8 mouse cellular contexts compared by ENCODE assay signal in genomic region chr2:120567798-120568320, GRCm38 (mm10). TPM values are rescaled to one million over a fixed set of nuclear protein-coding genes. Genes with fewer than 3 reads are reported as not detected.
DNase-seq lines count a peak whose midpoint lies in the region; ATAC-seq and TF ChIP-seq lines count a peak whose summit lies in the region.

No protein-coding gene starts in this region.

- H3K4me2 ChIP-seq in embryonic facial prominence, embryonic 14.5 days (ENCODE audit: low read depth, low read length) = peak overlapping the region; percentile 85
- H3K4me2 ChIP-seq in neural tube, embryonic 14.5 days (ENCODE audit: low read depth, low read length) = peak overlapping the region; percentile 70

- no peak for DNase-seq in lung, adult 2 months
- DNase-seq in lung, postnatal 36 days = no peak
- DNase-seq in embryonic facial prominence, embryonic 14.5 days (ENCODE audit: low spot score) = no peak
- no peak for DNase-seq in limb, embryonic 10.5 days (ENCODE audit: low spot score)
- no peak for DNase-seq in cerebellum, adult 8-10 months
- DNase-seq in right cerebral cortex, postnatal 14 days = no peak
- no peak for DNase-seq in urinary bladder, adult 2 months (ENCODE audit: low spot score)

- no peak for TF ChIP-seq CTCF in lung, adult 2 months (IDR thresholded peaks at IDR 0.05; ENCODE audit: insufficient read depth, low read length)

- peak; percentile 54 for ATAC-seq in embryonic facial prominence, embryonic 14.5 days (ENCODE audit: low read depth)
- peak; percentile 67 for ATAC-seq in neural tube, embryonic 14.5 days (ENCODE audit: low read depth)

- under 1% methylated on average over 22 of the region's 22 CpGs for WGBS in lung, adult 2 months
- WGBS in embryonic facial prominence, embryonic 14.5 days = under 1% methylated on average over 18 of the region's 22 CpGs
- WGBS in limb, embryonic 10.5 days = under 1% methylated on average over 22 of the region's 22 CpGs
- WGBS in neural tube, embryonic 14.5 days = under 1% methylated on average over 22 of the region's 22 CpGs

- peak overlapping the region; percentile 97 for H3K4me3 ChIP-seq in lung, adult 2 months (replicated peaks; ENCODE audit: extremely low read depth, low read depth, low read length)
- H3K4me3 ChIP-seq in embryonic facial prominence, embryonic 14.5 days (ENCODE audit: low read depth, low read length) = peak overlapping the region; percentile 68
- H3K4me3 ChIP-seq in limb, embryonic 10.5 days = peak overlapping the region; percentile 83
- peak overlapping the region; percentile 63 for H3K4me3 ChIP-seq in neural tube, embryonic 14.5 days (ENCODE audit: low read depth, low read length)

- no peaks in the 10 kb centered on the region for H3K4me1 ChIP-seq in lung, adult 2 months (ENCODE audit: control insufficient read depth, insufficient read depth, low read length)
- H3K4me1 ChIP-seq in embryonic facial prominence, embryonic 14.5 days (ENCODE audit: control insufficient read depth, insufficient read depth, low read length) = 0 out of 2 replicates have a peak, but pooled peaks cover 7% of the 10 kb centered on the region
- H3K4me1 ChIP-seq in limb, embryonic 10.5 days = peaks cover 16% of the 10 kb centered on the region
- H3K4me1 ChIP-seq in neural tube, embryonic 14.5 days (ENCODE audit: control insufficient read depth, insufficient read depth, low read length) = peaks cover 9% of the 10 kb centered on the region; the same call in 1 of the 2 replicates

- no peaks in the 10 kb centered on the region for H3K27me3 ChIP-seq in embryonic facial prominence, embryonic 14.5 days (replicated peaks; ENCODE audit: control insufficient read depth, insufficient read depth, low read length)
- H3K27me3 ChIP-seq in limb, embryonic 10.5 days (ENCODE audit: low read depth, poor library complexity, severe bottlenecking) = no peaks in the 10 kb centered on the region
- H3K27me3 ChIP-seq in neural tube, embryonic 14.5 days (ENCODE audit: control insufficient read depth, insufficient read depth, low read length) = no peaks in the 10 kb centered on the region

- no peaks in the 10 kb centered on the region for H3K9me3 ChIP-seq in embryonic facial prominence, embryonic 14.5 days (ENCODE audit: control insufficient read depth, low read length)
- no peaks in the 10 kb centered on the region for H3K9me3 ChIP-seq in limb, embryonic 10.5 days (replicated peaks)
- no peaks in the 10 kb centered on the region for H3K9me3 ChIP-seq in neural tube, embryonic 14.5 days (ENCODE audit: control insufficient read depth, low read length)

- no peak for TF ChIP-seq POLR2A in lung, adult 2 months (IDR thresholded peaks at IDR 0.05; ENCODE audit: borderline replicate concordance, extremely low read depth, low read depth, low read length)

- peaks cover 12% of the 10 kb centered on the region for H3K36me3 ChIP-seq in embryonic facial prominence, embryonic 14.5 days (ENCODE audit: control insufficient read depth, insufficient read depth, low read length)
- H3K36me3 ChIP-seq in limb, embryonic 10.5 days = peaks cover 11% of the 10 kb centered on the region
- H3K36me3 ChIP-seq in neural tube, embryonic 14.5 days (ENCODE audit: control insufficient read depth, insufficient read depth, low read length) = no peaks in the 10 kb centered on the region

- H3K27ac ChIP-seq in embryonic facial prominence, embryonic 14.5 days (replicated peaks; ENCODE audit: low read depth, low read length) = peak overlapping the region; percentile 97
- H3K27ac ChIP-seq in limb, embryonic 10.5 days = peak overlapping the region; percentile 90
- peak overlapping the region; percentile 45; the same call in 1 of the 2 replicates for H3K27ac ChIP-seq in neural tube, embryonic 14.5 days (ENCODE audit: low read depth, low read length)

- peak overlapping the region; percentile 85 for H3K9ac ChIP-seq in embryonic facial prominence, embryonic 14.5 days (ENCODE audit: low read depth, low read length)
- H3K9ac ChIP-seq in neural tube, embryonic 14.5 days (replicated peaks; ENCODE audit: low read depth, low read length) = peak overlapping the region; percentile 62

RNA-seq across cellular contexts. Expression of gene Snap23, which starts 0.4 kb away (rescaled TPM):
- 5.2 and 11.1 TPM in 2 replicates for polyA plus RNA-seq in lung, adult 2 months (2012; rRNA removed)
- 47.8 and 51.2 TPM in 2 replicates for polyA plus RNA-seq in embryonic facial prominence, embryonic 14.5 days (2014; fragmentation: Nextera tagmentation; extraction: Ambion mirVana)
- polyA plus RNA-seq in limb, embryonic 10.5 days (2016; fragmentation: Nextera tagmentation; extraction: Ambion mirVana) = 60.2 and 62.6 TPM in 2 replicates
- polyA plus RNA-seq in neural tube, embryonic 14.5 days (2014; fragmentation: Nextera tagmentation; extraction: Ambion mirVana) = 19.3 and 19.8 TPM in 2 replicates
- polyA plus RNA-seq in urinary bladder, adult 2 months (2012; rRNA removed) = 54.0 and 62.6 TPM in 2 replicates

RNA-seq across cellular contexts. Expression of gene Zfp106, which starts 4.2 kb away (rescaled TPM):
- polyA plus RNA-seq in lung, adult 2 months (2012; rRNA removed) = 48.6 and 51.0 TPM in 2 replicates
- 65.4 and 70.5 TPM in 2 replicates for polyA plus RNA-seq in embryonic facial prominence, embryonic 14.5 days (2014; fragmentation: Nextera tagmentation; extraction: Ambion mirVana)
- polyA plus RNA-seq in limb, embryonic 10.5 days (2016; fragmentation: Nextera tagmentation; extraction: Ambion mirVana) = 75.8 and 81.0 TPM in 2 replicates
- 44.2 and 54.5 TPM in 2 replicates for polyA plus RNA-seq in neural tube, embryonic 14.5 days (2014; fragmentation: Nextera tagmentation; extraction: Ambion mirVana)
- polyA plus RNA-seq in urinary bladder, adult 2 months (2012; rRNA removed) = 46.1 and 53.3 TPM in 2 replicates

RNA-seq across cellular contexts. Expression of gene Haus2, which starts 41.3 kb away (rescaled TPM):
- polyA plus RNA-seq in lung, adult 2 months (2012; rRNA removed) = 2.1 and 3.2 TPM in 2 replicates
- 17.7 and 22.7 TPM in 2 replicates for polyA plus RNA-seq in embryonic facial prominence, embryonic 14.5 days (2014; fragmentation: Nextera tagmentation; extraction: Ambion mirVana)
- 34.5 and 35.9 TPM in 2 replicates for polyA plus RNA-seq in limb, embryonic 10.5 days (2016; fragmentation: Nextera tagmentation; extraction: Ambion mirVana)
- 29.8 and 30.6 TPM in 2 replicates for polyA plus RNA-seq in neural tube, embryonic 14.5 days (2014; fragmentation: Nextera tagmentation; extraction: Ambion mirVana)
- 11.5 and 12.7 TPM in 2 replicates for polyA plus RNA-seq in urinary bladder, adult 2 months (2012; rRNA removed)

RNA-seq across cellular contexts. Expression of gene Lrrc57, which starts 41.5 kb away (rescaled TPM):
- 9.3 and 12.9 TPM in 2 replicates for polyA plus RNA-seq in lung, adult 2 months (2012; rRNA removed)
- 16.7 and 19.9 TPM in 2 replicates for polyA plus RNA-seq in embryonic facial prominence, embryonic 14.5 days (2014; fragmentation: Nextera tagmentation; extraction: Ambion mirVana)
- 24.7 and 31.0 TPM in 2 replicates for polyA plus RNA-seq in limb, embryonic 10.5 days (2016; fragmentation: Nextera tagmentation; extraction: Ambion mirVana)
- 29.6 and 32.5 TPM in 2 replicates for polyA plus RNA-seq in neural tube, embryonic 14.5 days (2014; fragmentation: Nextera tagmentation; extraction: Ambion mirVana)
- polyA plus RNA-seq in urinary bladder, adult 2 months (2012; rRNA removed) = 19.2 and 24.2 TPM in 2 replicates

Comparison
In these comparisons a context has a peak if more than half of its experiments do, and no peak if none do; other contexts are left out.
1. H3K27ac ChIP-seq: peak in every context shown above with its lines; median percentile 97 in embryonic facial prominence, embryonic 14.5 days; 90 in limb, embryonic 10.5 days; 45 in neural tube, embryonic 14.5 days.